Mouse (Mus musculus) brown adipose tissue, adult 24 weeks (tissue): ENCODE measurements around the gene Tmeff1. TPM values are rescaled to one million over a fixed set of nuclear protein-coding genes. Genes with fewer than 3 reads are reported as not detected.
A peak's percentile ranks its signal among the peaks of the same experiment; 100 is the strongest.

Source experiments
- H3K27ac ChIP-seq: fragments of 200-500 bp; replicated peaks from 2 replicates; pipeline ENCODE4 v1.5.1; 2012; ENCODE audit warnings: low read depth, mild to moderate bottlenecking, low read length
- H3K4me1 ChIP-seq: fragments of 200-500 bp; 2 replicates; pipeline ENCODE4 v1.6.1; 2012; ENCODE audit warnings: low read length, mixed read lengths; ENCODE audit not compliant: control insufficient read depth, insufficient read depth, insufficient read length
- H3K4me3 ChIP-seq: fragments of 200-500 bp; 2 replicates; pipeline ENCODE4 v1.5.1; 2012; ENCODE audit warnings: low read depth, mild to moderate bottlenecking, low read length, moderate library complexity; ENCODE audit not compliant: insufficient read depth
- polyA plus RNA-seq: library from polyadenylated mRNA; stranded (reverse); fragments of >200 nt; gene quantifications from 2 replicates; pipeline ENCODE4 v1.2.4, GENCODE M21; 2012; ENCODE audit not compliant: missing spikeins, insufficient read depth, insufficient read length

Gene Tmeff1
- 11.3 and 29.2 TPM in 2 replicates for polyA plus RNA-seq

- 0 out of 2 replicates have a peak, but pooled peaks cover 3% of the 10 kb centered on the region for H3K4me1 ChIP-seq
- H3K27ac ChIP-seq: peak within 1 kb of the TSS; percentile 66
- peak within 1 kb of the TSS; percentile 68 for H3K4me3 ChIP-seq
These were observed at the start of gene Tmeff1 for GRCm38 (mm10) chr4:48584421-48585240. TSS of gene Tmeff1 (plus strand) at chr4:48585174.

DNA sequence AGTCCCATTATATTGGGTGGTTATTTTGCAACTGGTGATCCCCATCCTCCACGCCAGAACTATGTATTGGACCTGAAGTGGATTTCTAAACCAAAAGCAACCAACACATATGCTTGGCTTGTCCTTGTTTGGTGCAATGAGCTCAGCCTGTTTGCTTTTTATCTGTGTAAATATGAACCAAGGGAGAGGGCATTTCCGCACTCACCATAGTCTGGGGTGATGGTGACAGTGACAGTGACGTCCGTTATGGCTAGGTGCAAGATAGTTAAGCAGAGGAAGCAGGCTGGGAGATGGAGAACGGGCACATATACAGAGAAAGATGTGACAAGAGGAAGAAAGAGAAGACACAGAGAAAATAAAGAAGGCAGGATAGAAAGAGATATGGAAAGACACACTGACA is 48.7 kb upstream of the Tmeff1 start:
- Histone ChIP-seq H3K4me1 (no peaks in the 10 kb centered on the region), H3K4me3 (no peak overlapping the region), H3K27ac (no peak overlapping the region)

DNA sequence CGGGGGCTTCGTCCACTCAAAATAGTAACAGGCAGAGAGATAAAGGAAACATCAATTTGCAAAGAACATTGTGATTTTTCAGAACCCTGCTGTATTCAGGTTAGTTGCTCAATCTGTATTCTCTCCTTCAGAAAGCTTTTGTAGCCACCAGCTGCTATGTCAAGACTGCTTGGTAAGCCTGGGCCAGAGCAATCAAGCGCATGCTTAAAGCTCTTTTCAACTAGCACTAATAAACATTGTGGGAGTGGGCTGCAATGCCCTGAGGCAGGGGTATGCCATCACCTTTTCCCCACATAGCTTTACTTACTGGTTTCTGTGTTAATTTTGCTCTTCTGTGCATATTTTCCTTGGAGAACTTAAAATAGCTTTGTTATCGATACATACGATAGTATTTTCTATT is 48.0 kb upstream of the Tmeff1 start:
- no peak overlapping the region for H3K27ac ChIP-seq
- no peaks in the 10 kb centered on the region for H3K4me1 ChIP-seq
- H3K4me3 ChIP-seq: no peak overlapping the region

GRCm38 (mm10) chr4:48538581-48538980 is 46.4 kb upstream of the Tmeff1 start:
- Histone ChIP-seq H3K4me1 (peaks cover 4% of the 10 kb centered on the region; the same call in 1 of the 2 replicates), H3K27ac (no peak overlapping the region), H3K4me3 (no peak overlapping the region)

- no peak within 1 kb of the TSS for H3K27ac ChIP-seq
- H3K4me3 ChIP-seq: peak within 1 kb of the TSS; percentile 91
These were observed 45.0 kb upstream of the Tmeff1 start, which contains the start of gene Msantd3 for GRCm38 (mm10) chr4:48539841-48540575. TSS of gene Msantd3 (plus strand) at chr4:48539935.

DNA sequence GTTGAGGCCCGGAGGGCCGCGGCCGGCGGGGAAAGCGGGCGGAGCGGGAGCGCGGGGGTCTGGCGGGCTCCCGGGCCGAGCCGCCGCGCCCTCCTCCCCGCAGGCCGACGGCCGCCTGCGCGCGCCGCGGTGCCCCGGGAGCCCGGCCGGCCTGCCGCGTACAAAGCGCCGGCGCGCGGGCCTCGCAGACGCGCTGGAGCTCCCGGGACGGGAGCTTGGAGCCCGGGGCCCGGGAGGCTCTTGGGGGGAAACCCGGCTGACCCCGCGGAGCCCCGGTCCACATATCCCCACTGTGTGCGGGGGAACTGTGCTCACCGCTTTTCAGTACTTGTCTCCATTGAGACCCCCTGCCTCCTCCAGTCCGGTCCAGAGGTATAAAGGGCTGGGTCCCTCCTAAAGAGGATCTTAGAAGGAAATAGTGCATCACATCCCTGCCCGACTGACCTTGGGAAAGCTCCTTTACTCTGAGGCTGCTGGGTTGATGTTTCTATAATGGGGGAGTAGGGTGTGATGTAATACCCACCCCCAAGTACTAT is 44.3 kb upstream of the Tmeff1 start:
- Histone ChIP-seq H3K4me3 (peak overlapping the region; percentile 65), H3K4me1 (peaks cover 4% of the 10 kb centered on the region; the same call in 1 of the 2 replicates)

More at GRCm38 (mm10) chr4:48539841-48540575, 45.0 kb upstream of the Tmeff1 start, which contains the start of gene Msantd3:
- H3K4me1 ChIP-seq: peaks cover 4% of the 10 kb centered on the region; the same call in 1 of the 2 replicates

GRCm38 (mm10) chr4:48541526-48542250 is 43.3 kb upstream of the Tmeff1 start:
- peaks cover 4% of the 10 kb centered on the region; the same call in 1 of the 2 replicates for H3K4me1 ChIP-seq
- H3K27ac ChIP-seq: no peak overlapping the region
- H3K4me3 ChIP-seq: peak overlapping the region; percentile 28

More for the DNA sequence above, 44.3 kb upstream of the Tmeff1 start:
- H3K27ac ChIP-seq: no peak overlapping the region

- Histone ChIP-seq H3K4me1 (peaks cover 4% of the 10 kb centered on the region; the same call in 1 of the 2 replicates), H3K27ac (no peak overlapping the region), H3K4me3 (no peak overlapping the region)
These were observed 42.6 kb upstream of the Tmeff1 start for GRCm38 (mm10) chr4:48542351-48542750.

- peaks cover 4% of the 10 kb centered on the region; the same call in 1 of the 2 replicates for H3K4me1 ChIP-seq
- H3K27ac ChIP-seq: no peak overlapping the region
- no peak overlapping the region for H3K4me3 ChIP-seq
These were observed 41.7 kb upstream of the Tmeff1 start for GRCm38 (mm10) chr4:48543071-48543865.

- Histone ChIP-seq H3K27ac (no peak overlapping the region), H3K4me1 (peaks cover 4% of the 10 kb centered on the region; the same call in 1 of the 2 replicates), H3K4me3 (no peak overlapping the region)
These were observed 40.8 kb upstream of the Tmeff1 start for GRCm38 (mm10) chr4:48544141-48544540.

DNA sequence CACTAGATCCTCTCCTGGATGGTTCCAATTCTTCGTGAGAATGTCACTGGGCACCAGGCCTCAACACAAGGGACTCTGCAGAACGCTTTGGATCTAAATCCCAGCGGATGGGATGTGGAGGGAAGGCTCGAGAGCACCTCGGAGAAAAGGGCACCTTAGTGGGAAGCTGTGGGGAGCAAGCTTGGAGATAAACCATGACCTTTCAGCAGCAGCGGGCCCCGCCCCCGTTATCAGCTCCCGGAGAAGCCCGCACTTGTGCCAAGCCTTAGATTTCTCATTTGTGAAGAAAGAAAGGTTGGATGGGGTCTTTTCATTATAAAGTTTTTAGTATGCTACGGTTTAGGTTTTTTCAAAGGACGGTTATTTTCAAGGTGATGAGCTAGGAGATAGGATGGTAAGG is 39.0 kb upstream of the Tmeff1 start:
- H3K4me3 ChIP-seq: no peak overlapping the region
- H3K4me1 ChIP-seq: peaks cover 4% of the 10 kb centered on the region; the same call in 1 of the 2 replicates
- H3K27ac ChIP-seq: no peak overlapping the region

GRCm38 (mm10) chr4:48546568-48547496 is 38.1 kb upstream of the Tmeff1 start:
- no peak overlapping the region for H3K27ac ChIP-seq
- H3K4me3 ChIP-seq: no peak overlapping the region
- H3K4me1 ChIP-seq: peaks cover 4% of the 10 kb centered on the region; the same call in 1 of the 2 replicates
